Mouse (Mus musculus): ENCODE results near the gene Slco3a1.

GRCm38 (mm10) chr7:74525586-74525985 lies 29.0 kb downstream of the Slco3a1 start:
- TF ChIP-seq ZNF384 (IDR thresholded peaks at IDR 0.05; ENCODE audit: low read depth, low read length): no peak
- no peak for TF ChIP-seq MAFK (IDR thresholded peaks at IDR 0.05; ENCODE audit: insufficient read depth, low read depth, low read length)
- TF ChIP-seq ZC3H11A (IDR thresholded peaks at IDR 0.05; ENCODE audit: borderline replicate concordance, low read depth, low read length): no peak
- no peak for TF ChIP-seq HCFC1 (IDR thresholded peaks at IDR 0.05; ENCODE audit: borderline replicate concordance, insufficient read depth, low read length)
